Mouse (Mus musculus): ENCODE results near the gene Pde6h.

DNA sequence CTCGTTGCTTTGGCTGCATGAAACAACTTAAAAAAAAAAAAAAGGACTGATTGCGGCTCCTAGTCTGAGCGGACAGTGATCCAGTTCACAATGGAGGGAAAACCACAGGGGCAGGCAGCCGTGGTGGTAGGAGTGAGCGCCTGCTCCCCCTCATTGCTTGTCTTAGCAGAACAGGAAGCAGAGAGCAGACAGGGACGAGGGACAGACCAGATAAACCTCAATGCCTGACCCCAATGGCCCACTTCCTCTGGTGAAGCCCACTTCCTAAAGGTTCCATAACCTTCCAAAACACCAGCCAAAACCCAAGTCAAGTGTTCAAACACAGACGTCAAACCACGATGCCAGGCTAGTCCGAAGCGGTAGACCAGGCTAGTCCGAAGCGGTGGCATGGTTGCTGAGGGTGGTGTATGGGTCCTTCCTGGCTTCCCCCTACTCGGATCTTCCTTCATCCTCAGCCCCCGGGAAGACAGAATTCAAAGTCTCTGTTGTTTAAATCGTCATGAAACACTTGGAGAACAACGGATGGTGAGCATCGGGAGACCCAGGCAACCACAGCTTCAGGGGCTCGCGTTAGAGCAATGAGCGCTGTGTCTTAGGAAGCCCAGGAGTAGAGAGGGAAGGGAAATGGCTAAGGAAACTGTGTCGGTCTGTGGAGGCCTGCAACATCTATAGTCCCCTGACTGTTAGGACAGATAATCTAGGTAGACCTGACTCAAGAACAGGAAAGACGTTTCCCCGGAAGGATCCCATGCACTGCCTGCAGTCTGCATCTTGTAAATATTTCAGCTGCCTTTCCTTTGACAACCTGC is 55.8 kb downstream of the Pde6h start:
- TF ChIP-seq CTCF (IDR thresholded peaks at IDR 0.05; ENCODE audit: borderline replicate concordance, insufficient read depth, low read depth, low read length) (no peak), POLR2A (IDR thresholded peaks at IDR 0.05; ENCODE audit: borderline replicate concordance, insufficient read depth, low read length) (no peak)

All from cerebellum, adult 2 months (tissue).